Mouse (Mus musculus): Measurements from ENCODE around the gene Cul1.

Cul1 gene

DNA sequence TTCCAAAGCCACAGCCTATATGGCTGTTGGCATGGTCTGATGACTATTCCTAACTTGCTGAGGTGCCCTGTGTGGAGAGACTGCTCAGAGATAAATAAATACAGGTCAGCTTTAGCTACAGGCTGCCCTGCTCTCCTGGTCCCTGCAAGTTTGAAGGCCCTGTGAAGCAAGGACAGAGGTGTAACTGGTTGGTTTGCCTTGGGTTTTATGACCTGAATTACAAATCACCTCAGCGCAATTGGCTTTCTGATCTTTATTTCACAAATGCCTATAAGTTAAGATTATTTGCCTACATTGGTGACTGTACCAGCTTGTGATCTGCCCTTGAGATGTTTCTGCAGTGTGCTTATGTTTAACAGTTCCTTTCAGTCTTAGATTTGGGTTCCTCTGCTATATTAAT lies 28.8 kb downstream of the Cul1 start:
- no peak for DNase-seq

DNA sequence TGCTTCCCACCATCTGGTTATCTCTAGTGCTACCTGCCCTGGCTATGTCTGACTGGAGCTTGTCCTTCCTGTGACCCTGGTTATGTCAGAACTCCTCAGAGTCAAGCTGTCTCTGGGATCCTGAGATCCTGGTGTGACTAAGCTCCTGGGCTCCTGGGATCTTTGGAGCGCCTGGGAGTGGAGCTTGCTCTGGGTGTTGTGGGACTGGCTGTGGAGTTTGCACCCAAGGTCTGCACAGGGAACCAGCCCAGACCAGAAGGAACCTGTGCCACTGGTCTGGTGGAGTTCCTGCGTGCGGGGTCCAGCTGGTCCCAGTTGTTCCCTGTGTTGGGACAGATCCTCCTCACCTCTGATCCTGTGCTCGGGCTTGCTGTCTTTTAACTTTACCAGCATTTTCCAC lies 41.4 kb downstream of the Cul1 start:
- no peak for DNase-seq

DNA sequence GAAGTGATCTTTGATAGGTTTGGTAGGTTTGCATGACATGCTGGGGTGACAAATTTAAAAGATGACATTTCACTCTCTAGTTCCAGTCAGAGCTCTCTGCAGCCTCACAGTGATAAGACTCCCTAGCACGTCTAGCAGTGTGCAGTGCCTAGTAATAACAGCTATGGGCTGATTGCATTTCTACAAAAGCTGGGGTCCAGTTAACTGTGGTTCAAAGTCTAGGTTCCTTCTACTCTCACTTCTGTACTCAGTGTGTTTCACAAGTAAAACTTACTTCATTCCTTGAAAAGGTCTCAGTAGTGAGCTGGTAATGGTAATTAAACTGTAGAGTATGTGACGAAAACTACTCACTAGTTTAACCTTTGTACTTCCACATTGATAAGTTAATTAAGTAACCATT lies 66.8 kb downstream of the Cul1 start:
- DNase-seq, result no peak

DNA sequence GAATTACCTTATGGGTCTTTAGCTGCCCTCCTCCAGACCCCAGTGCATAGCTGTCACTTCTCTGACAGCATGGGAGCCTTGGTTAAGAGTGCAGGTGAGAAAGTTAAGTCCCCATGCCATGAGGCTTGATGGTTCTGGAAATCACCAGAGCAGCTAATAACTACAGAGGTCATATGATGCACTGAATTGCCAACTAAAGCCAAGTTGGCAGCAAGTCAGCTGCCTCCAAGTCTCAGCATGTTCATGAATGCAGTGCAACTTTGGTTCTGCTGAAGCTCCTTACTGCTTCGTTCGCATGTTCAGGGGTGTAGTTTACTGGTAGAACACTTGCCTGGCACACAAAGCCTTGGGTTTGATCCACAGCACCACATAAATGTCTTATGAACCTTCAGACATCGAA lies 69.2 kb downstream of the Cul1 start:
- no peak for DNase-seq

DNA sequence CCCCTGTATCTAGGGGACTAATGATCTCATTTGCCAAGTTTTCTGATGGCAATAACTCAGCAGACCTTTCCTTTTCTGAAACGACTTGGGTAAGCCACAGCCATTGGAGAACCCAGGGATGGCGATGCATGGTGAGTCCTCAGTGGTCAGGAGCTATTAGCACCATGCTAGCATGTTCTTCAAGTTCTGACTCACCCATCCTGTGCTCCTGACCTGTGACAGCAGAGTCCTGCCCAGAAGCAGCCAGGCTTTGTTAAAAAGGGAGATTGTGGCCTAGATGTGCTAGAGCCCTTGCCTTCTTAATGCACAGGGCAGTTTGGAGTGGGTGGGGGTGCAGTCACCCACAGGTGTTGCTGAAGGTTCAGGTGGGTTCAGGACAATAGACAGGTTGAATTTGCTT lies 71.8 kb downstream of the Cul1 start:
- DNase-seq, result no peak

DNA sequence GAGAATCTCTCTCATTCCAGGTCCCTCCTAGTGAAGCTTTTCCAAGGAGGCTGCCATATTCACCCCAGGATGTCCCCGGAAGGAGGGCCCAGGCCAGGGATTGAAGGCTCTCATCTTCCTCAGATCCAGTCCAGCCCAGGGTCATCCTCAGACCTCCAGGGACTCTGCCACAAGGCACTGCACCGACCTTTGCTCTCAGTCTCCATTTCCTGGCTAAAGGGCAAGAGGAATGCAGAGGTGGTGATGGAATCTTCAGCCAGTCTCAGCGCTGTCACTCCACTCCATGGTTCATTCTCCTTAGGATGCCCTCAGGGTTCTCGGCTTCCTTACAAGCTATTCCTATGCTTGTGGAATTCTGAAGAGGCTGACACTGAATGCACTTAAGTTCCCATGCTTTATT lies 73.2 kb downstream of the Cul1 start:
- DNase-seq, result no peak

DNA sequence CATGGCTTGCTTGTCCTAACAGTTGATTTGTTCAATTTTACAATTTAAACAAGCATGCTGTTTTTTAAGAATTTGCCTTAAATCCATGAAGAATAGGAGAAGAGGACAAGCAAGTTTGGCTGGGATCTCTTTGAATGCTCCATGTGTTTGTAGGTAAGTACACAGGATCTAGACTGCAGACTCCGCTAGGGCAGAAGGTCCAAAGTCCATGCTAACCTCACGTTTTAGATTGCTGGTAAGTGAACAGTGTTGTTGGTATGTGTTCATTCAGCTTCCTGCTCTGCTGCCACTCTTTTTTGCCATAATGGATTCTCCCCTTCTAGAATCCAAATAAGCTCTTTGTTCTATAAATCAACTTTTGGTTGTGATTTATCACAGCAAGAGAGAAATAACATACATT lies 73.9 kb downstream of the Cul1 start:
- no peak for DNase-seq

DNA sequence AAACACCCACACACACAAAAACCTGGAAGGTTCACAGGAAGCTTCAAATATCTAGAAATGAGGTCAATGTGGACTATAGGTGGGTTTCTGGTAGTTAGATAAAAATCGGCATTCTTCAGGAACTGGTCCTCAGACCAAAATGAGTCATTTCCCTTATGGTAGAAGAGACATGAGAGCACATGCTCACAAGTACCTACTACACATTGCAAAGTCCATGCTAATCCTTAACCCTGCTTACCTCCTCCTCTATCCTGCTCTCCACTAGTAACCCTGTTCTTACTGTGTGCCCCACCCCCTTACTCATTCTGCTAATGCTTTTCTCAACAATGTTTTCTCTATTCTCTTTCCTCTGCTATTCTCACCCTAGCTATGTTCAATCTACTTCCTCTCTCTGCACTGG lies 74.5 kb downstream of the Cul1 start:
- no peak for DNase-seq

DNA sequence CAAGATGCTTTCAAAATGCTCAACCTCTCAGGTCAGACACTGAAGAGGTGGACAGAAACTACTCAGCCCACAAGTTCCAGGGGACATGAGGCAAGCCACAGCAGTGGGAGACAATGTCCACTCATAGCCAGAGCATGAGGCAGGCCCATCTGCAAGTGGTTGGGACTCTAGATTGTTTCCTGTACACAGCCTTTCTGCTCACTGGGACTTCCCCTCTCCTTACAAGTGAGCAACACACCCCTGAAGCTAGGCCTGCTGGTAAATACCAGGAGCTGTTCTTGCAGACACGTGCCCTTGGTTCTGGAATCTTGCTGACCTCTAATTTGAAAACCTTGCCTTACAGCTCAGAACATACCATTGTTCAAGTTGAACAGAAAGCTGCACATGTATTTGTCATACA lies 79.3 kb downstream of the Cul1 start:
- DNase-seq, result no peak

DNA sequence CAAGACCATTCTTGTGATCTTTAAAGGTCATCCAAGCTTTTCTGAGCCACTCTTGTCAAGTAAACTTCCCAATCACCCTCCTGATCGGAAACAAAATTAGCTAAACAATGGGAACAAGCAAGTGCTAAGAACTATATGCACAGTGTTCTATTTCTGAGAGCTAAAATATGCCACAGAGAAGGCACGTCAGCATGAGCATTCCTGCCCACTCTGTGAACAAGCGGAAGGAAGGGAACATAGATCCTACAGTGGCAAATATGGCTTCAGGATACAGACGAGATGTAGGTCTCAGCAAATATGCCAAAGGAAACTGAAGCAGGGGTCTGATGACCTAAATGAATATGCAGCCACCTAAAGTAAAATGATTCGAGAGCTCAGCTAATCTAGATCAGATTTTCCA lies 82.1 kb downstream of the Cul1 start:
- DNase-seq, result no peak

DNA sequence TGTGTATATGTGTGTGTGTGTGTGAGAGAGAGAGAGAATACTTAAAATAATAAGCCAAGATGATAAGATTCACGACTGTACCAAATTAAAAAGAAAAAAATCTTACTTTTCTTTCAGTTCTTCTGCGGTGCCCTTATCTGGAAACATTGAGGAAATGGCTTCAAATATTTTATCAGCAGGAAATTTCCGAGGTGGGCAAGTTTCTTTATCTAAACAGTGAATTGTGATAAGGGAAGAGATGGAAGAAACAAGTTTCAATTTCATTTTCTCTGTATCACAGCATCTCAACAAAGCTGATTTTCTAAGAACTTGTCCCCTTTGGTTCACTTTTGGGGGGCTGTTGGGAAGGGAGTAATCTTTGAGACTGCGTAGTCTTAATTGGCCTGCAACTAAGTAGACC lies 99.1 kb downstream of the Cul1 start:
- DNase-seq, result no peak

DNA sequence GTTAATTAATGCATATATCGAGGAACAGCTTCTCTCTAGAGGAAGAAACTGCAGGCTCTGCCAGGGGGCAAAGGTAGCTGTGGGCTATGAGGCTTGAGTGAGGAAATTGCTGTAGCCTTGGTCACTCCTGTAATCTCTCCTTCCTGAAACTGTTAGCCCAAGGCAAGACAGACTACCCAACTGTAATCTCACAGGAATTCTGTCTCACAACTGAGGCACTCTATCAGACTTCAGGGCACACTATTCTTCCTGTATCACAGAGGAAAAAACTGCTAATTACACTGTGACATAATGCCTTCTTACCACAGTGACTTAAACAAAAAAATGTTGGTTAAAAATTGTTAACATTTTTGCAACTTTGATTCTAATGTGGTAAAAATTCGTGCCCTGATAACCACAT lies 106.1 kb downstream of the Cul1 start:
- no peak for DNase-seq

DNA sequence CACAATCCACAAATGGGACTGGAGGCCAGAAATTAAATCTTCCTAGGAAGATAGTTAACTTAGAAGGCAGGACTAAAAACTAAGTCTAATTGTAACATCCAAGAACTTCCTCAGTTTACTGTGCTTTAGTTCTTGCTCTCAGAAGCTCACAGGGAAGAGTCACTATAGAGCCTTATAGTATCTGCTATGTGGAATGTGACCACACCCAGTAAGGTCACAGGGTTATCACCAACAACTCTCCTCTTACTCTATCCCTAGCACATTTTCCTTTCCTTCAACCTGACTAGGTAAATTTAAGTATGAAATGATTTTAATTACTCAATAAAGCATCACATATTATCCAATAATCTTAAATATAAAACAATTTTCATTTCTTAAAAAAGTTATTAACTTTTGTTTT lies 107.2 kb downstream of the Cul1 start:
- DNase-seq, result no peak

DNA sequence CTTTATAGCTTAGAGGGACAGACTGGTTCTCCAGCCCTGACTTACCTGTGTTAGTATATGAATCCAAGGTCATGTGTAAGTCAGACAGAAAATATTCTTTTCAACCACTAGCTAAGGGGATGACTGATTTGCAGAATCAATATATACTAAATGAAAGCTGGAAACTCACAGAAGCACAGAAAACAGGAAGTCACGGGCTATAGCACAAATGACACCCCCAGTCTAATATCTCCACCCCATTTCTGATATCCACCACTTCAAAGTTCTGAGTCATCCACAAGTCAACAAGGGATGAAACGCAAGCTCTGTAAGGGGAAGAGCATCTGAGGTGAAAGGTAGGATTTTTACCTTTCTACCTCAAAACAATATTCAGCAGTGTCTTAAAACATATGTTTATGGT lies 107.6 kb downstream of the Cul1 start:
- DNase-seq, result no peak

DNA sequence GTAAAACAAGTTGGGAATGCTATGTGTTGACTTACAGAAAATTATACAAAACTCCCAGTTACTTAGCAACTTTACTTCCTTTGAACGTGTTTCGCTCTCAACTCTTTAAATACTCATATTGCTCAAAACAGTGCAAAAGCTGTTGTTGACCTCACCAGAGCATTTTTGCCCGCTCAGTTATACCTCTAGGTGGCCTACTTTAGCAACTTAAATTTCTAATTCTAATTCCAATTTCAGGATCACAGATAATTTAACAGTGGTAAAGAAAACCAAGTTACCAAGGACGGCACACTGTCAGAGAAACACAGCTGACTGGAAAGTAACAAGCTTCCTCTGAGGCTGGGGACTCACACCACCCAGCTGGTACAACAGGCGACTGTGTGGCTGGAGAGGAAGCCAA lies 108.2 kb downstream of the Cul1 start:
- DNase-seq, result no peak

DNA sequence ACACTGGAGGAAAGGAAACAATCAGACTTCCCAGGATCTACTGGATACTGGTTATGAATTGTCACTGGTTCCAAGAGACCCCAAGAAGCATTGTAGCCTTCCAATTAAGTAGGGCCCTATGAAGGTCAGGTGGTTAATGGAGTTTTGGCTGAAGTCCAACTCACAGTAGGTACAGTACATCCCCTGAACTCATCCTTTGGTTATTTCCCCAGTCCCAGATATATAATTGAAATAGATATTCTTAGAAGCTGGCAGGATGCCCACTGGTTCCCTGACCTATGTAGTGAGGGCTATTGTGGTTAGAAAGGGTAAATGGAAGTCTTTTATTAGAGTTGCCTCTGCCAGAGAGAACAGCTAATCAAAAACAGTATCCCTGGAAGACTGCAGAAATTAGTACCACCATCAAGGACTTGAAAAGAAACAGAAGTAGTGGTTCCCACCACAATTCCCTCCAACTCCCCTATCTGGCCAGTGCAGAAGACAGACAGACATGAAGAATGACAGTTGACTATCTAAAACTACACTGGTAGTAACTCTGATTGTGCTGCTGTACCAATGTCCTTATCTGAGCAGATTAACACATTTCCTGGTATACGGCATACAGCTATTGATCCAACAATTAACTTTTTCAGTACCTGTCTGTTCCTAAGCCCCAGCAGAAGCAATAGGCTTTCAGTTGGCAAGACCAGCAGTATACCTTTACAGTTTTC lies 112.3 kb downstream of the Cul1 start:
- no peak for DNase-seq

DNA sequence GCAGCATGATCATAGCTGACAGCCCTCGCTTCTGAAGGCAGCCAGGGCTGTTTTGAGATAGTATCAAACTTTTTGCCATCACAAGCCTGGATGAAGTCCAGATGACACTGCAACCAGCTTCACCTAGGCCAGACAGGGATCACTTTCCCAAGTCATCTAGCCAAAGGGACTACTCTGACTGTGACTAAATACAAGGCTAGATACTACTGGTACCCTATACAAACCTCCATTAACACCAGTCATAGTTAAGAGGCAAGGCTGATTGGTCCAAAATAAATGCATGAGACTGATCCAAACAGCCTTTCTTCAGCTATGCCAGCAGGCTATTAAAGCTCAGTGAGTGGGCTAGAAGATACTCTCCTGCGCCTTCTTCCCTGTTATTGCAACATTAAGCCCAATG lies 119.7 kb downstream of the Cul1 start:
- DNase-seq, result no peak

Measured in cerebellum, adult 11-12 months (tissue).